Mouse (Mus musculus) spleen, adult 2 months (tissue): ENCODE data around the gene Rps6kc1.

Source experiments
- CTCF ChIP-seq: fragments of 200-500 bp; IDR thresholded peaks from 2 replicates; pipeline ENCODE4 v1.5.1; 2011; ENCODE audit warnings: mild to moderate bottlenecking, inconsistent platforms; ENCODE audit not compliant: insufficient read depth, insufficient read length, insufficient replicate concordance; ENCODE audit errors: extremely low read depth
- POLR2A ChIP-seq: fragments of 200-500 bp; IDR thresholded peaks from 2 replicates; pipeline ENCODE4 v1.6.1; 2011; ENCODE audit warnings: low read depth, low read length, inconsistent platforms

- TF ChIP-seq CTCF (no peak), POLR2A (no peak)
These were observed 1.1 kb upstream of the Rps6kc1 start for GRCm38 (mm10) chr1:190912623-190913022.
